Mouse (Mus musculus) ES-E14 (cell line): Measurements from ENCODE around the gene Macf1.

ENCODE experiments used
- CHD2 ChIP-seq: IDR thresholded peaks from 2 replicates; pipeline ENCODE4 v1.6.1; 2014; ENCODE audit warnings: mild to moderate bottlenecking, low read depth, low read length, inconsistent platforms
- HCFC1 ChIP-seq: IDR thresholded peaks from 2 replicates; pipeline ENCODE4 v1.6.1; 2012; ENCODE audit warnings: low read length, inconsistent platforms, borderline replicate concordance; ENCODE audit not compliant: insufficient read depth
- MAFK ChIP-seq: IDR thresholded peaks from 2 replicates; pipeline ENCODE4 v1.6.1; 2014; ENCODE audit warnings: mild to moderate bottlenecking, low read depth, low read length, inconsistent platforms; ENCODE audit not compliant: insufficient read depth
- ZC3H11A ChIP-seq: IDR thresholded peaks from 2 replicates; pipeline ENCODE4 v1.6.1; 2012; ENCODE audit warnings: low read depth, mild to moderate bottlenecking, inconsistent platforms, low read length, borderline replicate concordance
- ZNF384 ChIP-seq: IDR thresholded peaks from 2 replicates; pipeline ENCODE4 v1.6.1; 2012; ENCODE audit warnings: low read depth, low read length, inconsistent platforms

DNA sequence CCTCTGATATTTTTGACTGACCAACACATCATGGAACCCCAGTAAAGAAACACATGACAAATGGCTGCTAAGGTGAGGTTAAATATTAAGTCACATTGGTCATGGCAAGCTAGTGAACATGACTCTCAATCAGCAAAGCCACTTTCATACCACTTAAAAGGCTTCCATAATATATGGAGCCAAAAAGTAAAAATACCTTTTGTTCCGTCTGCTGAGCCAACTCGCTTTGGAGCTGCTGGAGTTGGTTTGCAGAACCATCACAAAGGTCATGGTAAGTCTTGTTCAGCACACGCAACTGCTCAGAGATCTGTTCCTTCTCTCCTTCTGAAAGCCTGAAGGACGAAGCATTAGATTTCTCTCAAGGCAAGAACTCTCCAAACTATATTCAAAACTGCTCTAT, 204.2 kb downstream of the Macf1 start:
- no peak for TF ChIP-seq ZNF384
- no peak for TF ChIP-seq ZC3H11A
- TF ChIP-seq CHD2, result no peak
- no peak for TF ChIP-seq MAFK
- TF ChIP-seq HCFC1, result no peak
